Mouse (Mus musculus): Measurements from ENCODE around the gene Rhot2.

DNA sequence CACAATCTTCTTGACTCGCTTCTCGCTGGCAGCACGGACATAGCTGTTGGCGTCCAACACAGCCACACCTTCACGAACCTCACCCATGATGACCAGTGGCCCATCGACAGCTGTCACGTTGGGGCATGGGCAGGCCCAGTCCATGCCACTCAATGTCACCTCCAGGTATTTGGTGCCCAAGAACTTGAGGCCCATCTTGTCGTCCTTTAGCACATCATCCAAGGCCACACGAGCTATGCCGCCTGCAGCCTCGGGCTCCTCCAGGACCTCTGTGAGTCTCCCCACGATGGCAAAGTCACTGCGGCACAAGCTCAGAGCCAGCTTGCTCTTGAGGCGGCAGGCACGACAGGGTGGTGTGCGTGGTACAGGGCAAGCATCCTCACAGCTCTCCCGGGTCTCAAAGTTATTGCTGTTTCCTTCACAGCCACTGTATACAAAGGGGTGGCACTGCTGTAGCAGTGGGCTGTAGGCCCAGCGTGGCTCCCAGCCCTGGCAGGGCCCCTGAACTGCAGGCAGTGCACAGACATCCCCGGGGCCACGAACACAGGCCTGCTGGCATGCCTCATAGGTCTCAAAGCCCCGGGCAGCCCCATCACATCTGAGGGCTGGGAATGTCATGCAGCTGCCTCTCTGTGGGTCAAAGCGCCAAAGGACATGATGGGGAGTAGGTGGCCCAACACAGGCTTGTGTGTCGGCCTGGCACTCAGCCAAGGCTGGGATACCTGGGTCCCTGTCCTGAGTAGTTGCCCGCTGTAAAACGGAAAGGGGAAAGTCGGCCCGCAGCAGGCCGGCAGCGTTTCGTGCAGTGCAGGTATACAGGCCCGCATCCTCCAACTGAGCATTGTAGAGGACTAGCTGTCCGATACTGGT lies 33.3 kb upstream of the Rhot2 start:
- no peak for TF ChIP-seq CTCF (IDR thresholded peaks at IDR 0.05; ENCODE audit: low read depth)
- TF ChIP-seq EP300 (IDR thresholded peaks at IDR 0.05; ENCODE audit: low read depth) = no peak

Data from liver, postnatal 0 days (tissue).